ENCODE assay signal across 13 mouse cellular contexts in the genomic region with DNA sequence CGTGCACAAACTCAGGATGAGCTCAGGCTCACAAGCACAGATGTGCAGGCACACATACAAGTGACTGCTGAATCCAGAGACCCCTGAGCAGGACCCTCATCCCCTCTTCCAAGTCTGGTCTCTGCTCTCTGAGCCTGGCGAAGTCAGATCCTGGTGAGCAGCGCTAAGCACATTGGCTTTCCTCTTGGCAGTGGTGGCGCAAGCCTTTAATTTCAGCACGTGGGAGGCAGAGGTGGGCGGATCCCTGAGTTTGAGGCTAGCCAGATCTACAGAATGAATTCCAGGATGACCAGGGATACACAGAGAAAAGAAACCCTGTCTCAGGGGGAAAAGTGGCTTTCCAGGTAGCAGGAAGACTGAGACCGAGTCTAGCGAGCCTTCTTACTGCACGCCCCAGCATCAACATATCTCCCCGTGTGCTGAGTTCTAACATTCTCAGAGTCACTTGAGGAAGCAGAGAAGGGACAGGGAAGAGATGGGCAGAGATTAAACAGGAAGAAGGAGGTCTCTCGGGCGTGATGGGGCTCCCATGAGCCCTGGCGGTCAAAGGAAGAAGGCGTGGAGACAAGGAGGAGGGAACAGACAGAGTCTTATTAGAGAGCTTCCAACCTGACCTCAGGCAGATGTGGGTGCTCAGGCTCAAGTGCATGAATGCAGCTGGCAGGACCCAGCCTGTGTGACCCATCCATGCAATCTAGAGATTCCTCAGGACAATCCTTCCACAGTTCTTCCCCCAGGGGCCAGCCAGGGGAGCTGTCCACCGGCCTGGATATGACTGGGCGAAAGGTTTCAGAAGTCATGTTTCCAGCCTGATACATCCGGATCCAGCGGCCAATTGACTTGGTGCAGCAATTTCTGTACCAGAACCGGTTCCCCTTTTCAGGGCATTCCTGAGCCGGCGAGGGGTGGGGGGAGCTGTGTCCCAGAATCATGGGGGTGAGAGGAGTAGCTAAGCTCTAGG. TPM values are rescaled to one million over a fixed set of nuclear protein-coding genes. Genes with fewer than 3 reads are reported as not detected.
DNase-seq lines count a peak whose midpoint lies in the region; ATAC-seq and TF ChIP-seq lines count a peak whose summit lies in the region.
"Had no signal": no experiment of that assay in that cellular context is flagged by ENCODE, and none has a peak within 500 bp of the region (broad histone marks: within the 10 kb centered on the region; RNA-seq: fewer than 3 reads in every experiment).

No protein-coding gene starts in this region.

- 49% methylated on average over 21 of the region's 21 CpGs for WGBS in heart, adult 2 months
- 61% methylated on average over 21 of the region's 21 CpGs for WGBS in heart, embryonic 12.5 days
- WGBS in hindbrain, embryonic 16.5 days = 79% methylated on average over 21 of the region's 21 CpGs

- TF ChIP-seq POLR2A in heart, adult 2 months (IDR thresholded peaks at IDR 0.05; ENCODE audit: insufficient read depth, low read depth, low read length) = no peak

- H3K79me2 ChIP-seq in heart, adult 2 months (replicated peaks; ENCODE audit: control insufficient read depth, insufficient read depth, low read length) = no peaks in the 10 kb centered on the region

- H3K4me1 ChIP-seq in heart, adult 2 months (ENCODE audit: control insufficient read depth, insufficient read depth, low read length) = no peaks in the 10 kb centered on the region
- H3K4me1 ChIP-seq in heart, embryonic 12.5 days (replicated peaks) = peaks cover 9% of the 10 kb centered on the region
- H3K4me1 ChIP-seq in hindbrain, embryonic 16.5 days (ENCODE audit: control insufficient read depth, insufficient read depth, low read depth, low read length) = no peaks in the 10 kb centered on the region
- H3K4me1 ChIP-seq: hindbrain, embryonic 13.5 days; midbrain, embryonic 12.5 days had no signal

- no peak overlapping the region for H3K4me2 ChIP-seq in heart, embryonic 12.5 days
- no peak overlapping the region for H3K4me2 ChIP-seq in hindbrain, embryonic 16.5 days (ENCODE audit: low read length)
- H3K4me2 ChIP-seq: hindbrain, embryonic 13.5 days; midbrain, embryonic 12.5 days had no signal

- no peaks in the 10 kb centered on the region for H3K9me3 ChIP-seq in heart, embryonic 12.5 days (replicated peaks)
- no peaks in the 10 kb centered on the region for H3K9me3 ChIP-seq in hindbrain, embryonic 16.5 days (ENCODE audit: control insufficient read depth, low read length)
- H3K9me3 ChIP-seq: hindbrain, embryonic 13.5 days; midbrain, embryonic 12.5 days had no signal

- TF ChIP-seq EP300 in heart, adult 2 months (IDR thresholded peaks at IDR 0.05; ENCODE audit: insufficient read depth, low read depth, low read length) = no peak

- intact Hi-C loops in heart, adult 2 months (cut with DNase I) = no loop called here

- DNase-seq in heart, adult 2 months = peak in 1 of 2 experiments; percentile 52
- DNase-seq in right cerebral cortex, adult 18-20 months = peak; percentile 20
- DNase-seq in right cerebral cortex, postnatal 4 days = no peak
- DNase-seq in splenic B cell, adult 2 months (ENCODE audit: low read depth, low spot score) = peak; percentile 48
- no peak for DNase-seq in adrenal gland, postnatal 25 days
- DNase-seq: cerebellum, adult 9-10 months; gastrocnemius, postnatal 10 days had no signal

- 0 out of 2 replicates have a peak, but pooled peaks have one; percentile 12 for TF ChIP-seq CTCF in heart, adult 2 months (IDR thresholded peaks at IDR 0.05)

- H3K9ac ChIP-seq in heart, adult 2 months (ENCODE audit: low read depth, low read length) = no peak overlapping the region
- H3K9ac ChIP-seq in heart, embryonic 12.5 days = no peak overlapping the region
- H3K9ac ChIP-seq in hindbrain, embryonic 16.5 days (ENCODE audit: low read depth, low read length) = no peak overlapping the region
- H3K9ac ChIP-seq: hindbrain, embryonic 13.5 days; midbrain, embryonic 12.5 days had no signal

- H3K27ac ChIP-seq in heart, adult 2 months = no peak overlapping the region; the same call in 1 of the 2 replicates
- no peak overlapping the region for H3K27ac ChIP-seq in heart, embryonic 12.5 days (ENCODE audit: poor library complexity, severe bottlenecking)
- no peak overlapping the region for H3K27ac ChIP-seq in hindbrain, embryonic 16.5 days (ENCODE audit: low read depth, low read length)
- H3K27ac ChIP-seq: hindbrain, embryonic 13.5 days; midbrain, embryonic 12.5 days had no signal

- no peak overlapping the region for H3K4me3 ChIP-seq in heart, adult 2 months
- H3K4me3 ChIP-seq in heart, embryonic 12.5 days = no peak overlapping the region
- H3K4me3 ChIP-seq in hindbrain, embryonic 16.5 days (ENCODE audit: low read length) = no peak overlapping the region
- H3K4me3 ChIP-seq: hindbrain, embryonic 13.5 days; midbrain, embryonic 12.5 days had no signal

- no peak for ATAC-seq in heart, embryonic 12.5 days (ENCODE audit: insufficient number of reproducible peaks, low FRiP score)
- peak; percentile 46 for ATAC-seq in common myeloid progenitor, adult 5-6 weeks (replicated peaks; ENCODE audit: low read depth, poor library complexity, severe bottlenecking)
- no peak for ATAC-seq in hindbrain, embryonic 16.5 days

- H3K27me3 ChIP-seq in heart, adult 2 months (ENCODE audit: control insufficient read depth, insufficient read depth, low read length) = no peaks in the 10 kb centered on the region
- H3K27me3 ChIP-seq in heart, embryonic 12.5 days (replicated peaks) = no peaks in the 10 kb centered on the region
- H3K27me3 ChIP-seq in splenic B cell, adult 2 months (ENCODE audit: control insufficient read depth, insufficient read depth, low read length, poor library complexity, severe bottlenecking) = no peaks in the 10 kb centered on the region
- no peaks in the 10 kb centered on the region for H3K27me3 ChIP-seq in hindbrain, embryonic 16.5 days (replicated peaks; ENCODE audit: control insufficient read depth, insufficient read depth, low read length)
- H3K27me3 ChIP-seq: hindbrain, embryonic 13.5 days had no signal

- no peaks in the 10 kb centered on the region for H3K36me3 ChIP-seq in heart, adult 2 months (ENCODE audit: control insufficient read depth, insufficient read depth, low read length)
- no peaks in the 10 kb centered on the region for H3K36me3 ChIP-seq in heart, embryonic 12.5 days
- peaks cover 3% of the 10 kb centered on the region; the same call in 1 of the 2 replicates for H3K36me3 ChIP-seq in splenic B cell, adult 2 months (ENCODE audit: control insufficient read depth, insufficient read depth, low read length, poor library complexity, severe bottlenecking)
- no peaks in the 10 kb centered on the region for H3K36me3 ChIP-seq in hindbrain, embryonic 16.5 days (ENCODE audit: control insufficient read depth, insufficient read depth, low read length)
- H3K36me3 ChIP-seq: hindbrain, embryonic 13.5 days; midbrain, embryonic 12.5 days had no signal

RNA-seq across cellular contexts. Expression of a gene that starts 4.1 kb away (rescaled TPM):
- total RNA-seq in heart, adult 2 months (2021) = 1 to 10 TPM; 1.7 to 3.0 TPM
- 3.4 and 10.1 TPM in 2 replicates for polyA plus RNA-seq in heart, adult 2 months (2012; rRNA removed)
- polyA plus RNA-seq in heart, embryonic 12.5 days (2016; fragmentation: Nextera tagmentation; extraction: Ambion mirVana) = 0.83 and 0.95 TPM in 2 replicates
- 16.6 and 19.8 TPM in 2 replicates for total RNA-seq in common myeloid progenitor, adult 5-6 weeks (2017)
- 0.85 and 1.5 TPM in 2 replicates for polyA plus RNA-seq in hindbrain, embryonic 16.5 days (2015; fragmentation: Nextera tagmentation; extraction: Ambion mirVana)
- 1.0 and 1.4 TPM in 2 replicates for total RNA-seq in adrenal gland, postnatal 25 days (2021)

RNA-seq across cellular contexts. Expression of a gene that starts 17.0 kb away (rescaled TPM):
- not detected for total RNA-seq in heart, adult 2 months (2021)
- polyA plus RNA-seq in heart, adult 2 months (2012; rRNA removed) = not detected in 2 replicates
- polyA plus RNA-seq in heart, embryonic 12.5 days (2016; fragmentation: Nextera tagmentation; extraction: Ambion mirVana) = not detected in 2 replicates
- total RNA-seq in common myeloid progenitor, adult 5-6 weeks (2017) = not detected in 2 replicates
- 0.61 TPM in 1 of 2 replicates, not detected in the other for polyA plus RNA-seq in hindbrain, embryonic 16.5 days (2015; fragmentation: Nextera tagmentation; extraction: Ambion mirVana)
- total RNA-seq in adrenal gland, postnatal 25 days (2021) = not detected in 2 replicates
- total RNA-seq: gastrocnemius, postnatal 10 days had no signal
- polyA plus RNA-seq: embryonic facial prominence, embryonic 14.5 days; hindbrain, embryonic 13.5 days; midbrain, embryonic 12.5 days had no signal

RNA-seq across cellular contexts. Expression of a gene that starts 34.4 kb away (rescaled TPM):
- total RNA-seq in heart, adult 2 months (2021) = 10 to 100 TPM; 22.1 to 22.8 TPM
- 11.9 and 20.7 TPM in 2 replicates for polyA plus RNA-seq in heart, adult 2 months (2012; rRNA removed)
- polyA plus RNA-seq in heart, embryonic 12.5 days (2016; fragmentation: Nextera tagmentation; extraction: Ambion mirVana) = 0.08 and 0.13 TPM in 2 replicates
- 0.05 TPM in 1 of 2 replicates, not detected in the other for total RNA-seq in common myeloid progenitor, adult 5-6 weeks (2017)
- polyA plus RNA-seq in hindbrain, embryonic 16.5 days (2015; fragmentation: Nextera tagmentation; extraction: Ambion mirVana) = 0.06 TPM in 1 of 2 replicates, not detected in the other
- total RNA-seq in adrenal gland, postnatal 25 days (2021) = 0.03 TPM in 1 of 2 replicates, not detected in the other
- polyA plus RNA-seq: midbrain, embryonic 12.5 days had no signal

RNA-seq across cellular contexts. Expression of a gene that starts 42.2 kb away (rescaled TPM):
- total RNA-seq in heart, adult 2 months (2021) = not detected
- 0.10 TPM in 1 of 2 replicates, not detected in the other for polyA plus RNA-seq in heart, adult 2 months (2012; rRNA removed)
- 0.05 and 0.06 TPM in 2 replicates for polyA plus RNA-seq in heart, embryonic 12.5 days (2016; fragmentation: Nextera tagmentation; extraction: Ambion mirVana)
- 3.1 and 3.3 TPM in 2 replicates for total RNA-seq in common myeloid progenitor, adult 5-6 weeks (2017)
- polyA plus RNA-seq in hindbrain, embryonic 16.5 days (2015; fragmentation: Nextera tagmentation; extraction: Ambion mirVana) = 0.06 and 0.14 TPM in 2 replicates
- total RNA-seq in adrenal gland, postnatal 25 days (2021) = 0.36 TPM in 1 of 2 replicates, not detected in the other

RNA-seq across cellular contexts. Expression of a gene that starts 45.9 kb away (rescaled TPM):
- total RNA-seq in heart, adult 2 months (2021) = 10 to 100 TPM; 16.6 to 17.2 TPM
- 39.2 and 49.2 TPM in 2 replicates for polyA plus RNA-seq in heart, adult 2 months (2012; rRNA removed)
- polyA plus RNA-seq in heart, embryonic 12.5 days (2016; fragmentation: Nextera tagmentation; extraction: Ambion mirVana) = 24.6 and 25.3 TPM in 2 replicates
- total RNA-seq in common myeloid progenitor, adult 5-6 weeks (2017) = 211 and 253 TPM in 2 replicates
- 9.6 and 11.2 TPM in 2 replicates for polyA plus RNA-seq in hindbrain, embryonic 16.5 days (2015; fragmentation: Nextera tagmentation; extraction: Ambion mirVana)
- 89.6 and 114 TPM in 2 replicates for total RNA-seq in adrenal gland, postnatal 25 days (2021)

Comparison
In these comparisons a context has a peak if more than half of its experiments do, and no peak if none do; other contexts are left out.
1. DNase-seq: peak in right cerebral cortex, adult 18-20 months (single experiment) and splenic B cell, adult 2 months (single experiment); none in right cerebral cortex, postnatal 4 days (single experiment) and adrenal gland, postnatal 25 days (single experiment).
2. RNA of a gene that starts 34.4 kb away (total RNA-seq): 22.1 to 22.8 TPM in heart, adult 2 months; 0.05 TPM in common myeloid progenitor, adult 5-6 weeks and 0.03 TPM in adrenal gland, postnatal 25 days; every median in the first group is over 10 times any median in the second.